Mouse (Mus musculus): ENCODE results near the gene Ing2. TPM values are rescaled to one million over a fixed set of nuclear protein-coding genes. Genes with fewer than 3 reads are reported as not detected.

Gene Ing2
- polyA plus RNA-seq (2014; fragmentation: Nextera tagmentation; extraction: Ambion mirVana), result 10.8 and 12.6 TPM in 2 replicates

DNA sequence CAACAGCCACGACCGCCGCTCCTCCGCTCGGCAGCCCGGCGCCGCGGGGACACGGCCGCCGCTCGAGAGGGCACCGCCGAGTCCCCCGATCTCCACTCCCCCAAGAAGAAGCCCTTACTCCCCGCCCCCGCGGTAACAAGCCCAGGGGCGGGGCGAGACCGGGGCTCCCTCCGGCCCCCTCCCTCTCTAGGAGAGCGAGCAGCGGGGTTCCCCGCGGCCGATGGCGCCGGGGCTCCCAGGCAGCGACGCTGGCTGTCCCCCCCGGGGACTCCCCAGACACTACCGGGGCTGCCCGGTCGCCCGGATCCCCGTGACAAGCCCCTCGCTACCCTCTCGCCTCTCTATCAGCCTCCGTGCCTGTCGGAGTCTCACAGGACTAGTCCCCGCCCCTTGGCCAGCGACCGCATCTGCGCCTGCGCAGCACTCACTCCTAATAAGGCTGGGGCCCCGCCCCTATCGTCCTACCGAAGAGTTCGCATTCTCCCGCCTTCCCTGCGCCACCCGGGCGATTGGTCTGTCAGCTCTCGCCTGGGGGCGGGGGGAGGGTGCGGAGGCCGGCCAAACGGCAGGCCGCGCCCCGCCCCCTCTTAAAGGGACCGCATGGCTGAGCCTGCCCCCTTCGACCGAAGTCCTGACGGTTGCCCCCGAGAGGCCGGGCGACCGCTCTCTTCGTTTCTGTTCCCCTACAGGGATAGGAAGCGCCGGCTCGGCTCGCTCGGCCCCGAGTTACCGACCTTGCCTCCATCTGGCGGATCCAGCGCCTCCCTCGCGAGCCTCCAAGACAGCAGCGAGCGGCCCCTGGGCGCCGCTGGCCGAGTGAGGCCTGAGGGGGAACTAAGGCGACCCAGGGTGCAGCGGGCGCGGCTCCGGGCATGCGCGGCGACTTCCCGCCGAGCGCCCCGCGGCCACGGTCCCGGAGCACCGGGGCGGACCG is at the start of gene Ing2:
Ing2 (minus strand) TSS at position 780 of the 934 bp plus-strand sequence.
- DNase-seq (ENCODE audit: low spot score), result peak; percentile 99
- peak; percentile 85 for ATAC-seq (replicated peaks; ENCODE audit: low FRiP score)
- no peaks in the 10 kb centered on the region for H3K27me3 ChIP-seq (replicated peaks; ENCODE audit: control insufficient read depth, insufficient read depth, low read length)
- H3K9me3 ChIP-seq (ENCODE audit: control insufficient read depth, low read length), result no peaks in the 10 kb centered on the region
- peaks cover 2% of the 10 kb centered on the region; the same call in 1 of the 2 replicates for H3K36me3 ChIP-seq (ENCODE audit: control insufficient read depth, insufficient read depth, low read length)
- peak within 1 kb of the TSS; percentile 94 for H3K27ac ChIP-seq (ENCODE audit: low read depth, low read length)
- H3K9ac ChIP-seq (ENCODE audit: low read depth, low read length), result peak within 1 kb of the TSS; percentile 80
- no peaks in the 10 kb centered on the region; the same call in 1 of the 2 replicates for H3K4me1 ChIP-seq (replicated peaks; ENCODE audit: control insufficient read depth, insufficient read depth, low read length)
- peak within 1 kb of the TSS; percentile 78 for H3K4me2 ChIP-seq
- H3K4me3 ChIP-seq (ENCODE audit: low read depth, low read length), result peak within 1 kb of the TSS; percentile 96
- WGBS, result under 1% methylated on average over 86 of the region's 106 CpGs

DNA sequence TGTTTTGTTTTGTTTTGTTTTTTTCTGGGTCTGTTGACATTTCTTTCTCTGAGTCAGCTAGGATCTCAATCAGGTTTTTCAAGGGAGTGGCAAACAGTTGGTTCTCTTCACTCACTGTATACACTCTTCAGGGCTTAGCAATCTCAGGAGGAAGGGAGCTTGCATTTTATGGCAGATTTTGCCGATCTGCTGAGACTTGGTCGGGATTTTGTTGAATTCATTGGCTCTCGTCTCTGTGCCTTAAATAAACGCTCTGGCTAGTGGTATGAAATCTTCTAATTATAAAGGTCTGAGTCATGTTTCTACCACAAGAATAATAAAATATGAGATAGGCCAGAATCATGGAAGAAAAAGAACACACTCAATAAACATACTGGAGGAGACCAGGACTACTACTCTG is 46.3 kb upstream of the Ing2 start:
- WGBS, result 74% methylated on average over 4 of the region's 4 CpGs
- no peak overlapping the region for H3K4me2 ChIP-seq
- H3K27me3 ChIP-seq (replicated peaks; ENCODE audit: control insufficient read depth, insufficient read depth, low read length), result no peaks in the 10 kb centered on the region
- H3K27ac ChIP-seq (ENCODE audit: low read depth, low read length), result no peak overlapping the region
- no peaks in the 10 kb centered on the region for H3K9me3 ChIP-seq (ENCODE audit: control insufficient read depth, low read length)
- no peaks in the 10 kb centered on the region for H3K36me3 ChIP-seq (ENCODE audit: control insufficient read depth, insufficient read depth, low read length)
- no peak overlapping the region for H3K4me3 ChIP-seq (ENCODE audit: low read depth, low read length)
- no peaks in the 10 kb centered on the region for H3K4me1 ChIP-seq (replicated peaks; ENCODE audit: control insufficient read depth, insufficient read depth, low read length)
- DNase-seq (ENCODE audit: low spot score), result no peak
- no peak for ATAC-seq (replicated peaks; ENCODE audit: low FRiP score)
- no peak overlapping the region for H3K9ac ChIP-seq (ENCODE audit: low read depth, low read length)

DNA sequence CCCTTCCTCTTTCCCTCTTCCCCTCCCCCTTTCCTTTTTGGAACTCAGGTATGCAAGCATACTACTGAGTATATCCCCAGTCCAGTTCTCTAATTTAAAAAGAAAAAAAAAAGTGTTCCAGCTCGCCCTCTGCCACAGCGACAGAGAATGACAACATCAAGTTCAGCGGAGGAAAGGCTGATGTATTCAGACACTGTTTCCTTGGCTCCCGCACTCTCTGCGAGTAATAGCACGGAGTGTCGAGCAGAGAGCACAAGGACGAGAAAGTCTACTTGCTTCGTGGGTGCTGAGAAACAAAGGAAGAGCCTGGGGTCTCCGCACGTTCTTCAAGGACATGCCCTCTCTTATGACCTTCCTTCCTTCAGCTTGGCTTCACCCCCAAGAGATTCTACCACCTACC is 43.3 kb upstream of the Ing2 start:
- Histone ChIP-seq H3K36me3 (ENCODE audit: control insufficient read depth, insufficient read depth, low read length) (no peaks in the 10 kb centered on the region), H3K4me1 (replicated peaks; ENCODE audit: control insufficient read depth, insufficient read depth, low read length) (no peaks in the 10 kb centered on the region), H3K4me2 (peak overlapping the region; percentile 35; the same call in 1 of the 2 replicates), H3K9ac (ENCODE audit: low read depth, low read length) (no peak overlapping the region), H3K27me3 (replicated peaks; ENCODE audit: control insufficient read depth, insufficient read depth, low read length) (no peaks in the 10 kb centered on the region), H3K27ac (ENCODE audit: low read depth, low read length) (no peak overlapping the region), H3K4me3 (ENCODE audit: low read depth, low read length) (no peak overlapping the region), H3K9me3 (ENCODE audit: control insufficient read depth, low read length) (no peaks in the 10 kb centered on the region)
- WGBS, result 18% methylated on average over 11 of the region's 11 CpGs
- no peak for DNase-seq (ENCODE audit: low spot score)
- ATAC-seq (replicated peaks; ENCODE audit: low FRiP score), result no peak

DNA sequence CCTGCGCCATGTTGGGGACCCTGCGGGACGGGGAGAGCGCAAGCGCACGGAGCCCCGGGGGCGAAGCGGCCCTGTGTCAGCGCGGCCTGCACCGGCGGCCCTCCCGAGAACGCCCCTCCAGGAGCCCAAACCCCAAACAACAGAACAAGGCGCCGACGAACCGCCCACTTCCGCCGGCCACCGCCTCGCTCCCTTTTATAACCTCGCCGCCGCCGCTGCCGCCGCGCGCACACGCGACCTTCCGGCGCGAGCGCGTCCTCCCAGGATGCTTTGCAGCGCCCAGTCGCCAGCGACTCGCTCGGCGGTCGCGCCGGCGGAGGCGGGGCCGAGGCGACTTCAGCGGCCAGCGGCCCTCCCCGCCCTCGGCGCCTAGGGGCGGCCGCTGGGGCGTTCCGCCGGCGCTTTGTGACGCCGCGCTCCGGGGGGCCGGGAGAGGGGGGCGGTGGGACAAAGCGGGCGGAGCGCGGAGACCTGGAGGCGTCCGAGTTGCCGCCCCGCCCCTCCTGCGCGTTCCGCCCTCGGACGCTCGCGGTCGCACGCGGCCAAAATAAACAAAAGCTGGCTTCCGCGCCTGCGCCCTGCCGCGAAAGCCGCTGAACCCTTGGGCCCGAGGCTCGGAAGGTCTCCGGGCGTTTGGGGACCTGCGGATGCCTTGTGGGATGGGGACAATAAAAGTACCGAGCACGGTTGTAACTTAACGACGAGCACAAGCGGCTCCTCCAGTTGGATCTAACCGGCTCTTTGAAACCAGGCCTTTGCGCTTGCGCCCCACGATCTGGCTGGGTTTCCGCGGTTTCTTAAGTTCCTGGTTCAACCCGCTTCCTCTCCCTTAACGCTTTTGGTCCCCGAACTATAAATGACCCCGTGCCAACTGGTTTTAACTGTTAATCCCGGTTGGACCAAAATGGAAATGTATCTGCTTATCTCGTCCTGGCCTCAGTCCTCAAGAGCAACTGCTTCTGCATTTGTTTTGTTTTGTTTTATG is 38.7 kb upstream of the Ing2 start, which contains the start of gene Cdkn2aip:
Cdkn2aip (minus strand) TSS at position 172 of the 985 bp plus-strand sequence.
- H3K9ac ChIP-seq (ENCODE audit: low read depth, low read length), result peak within 1 kb of the TSS; percentile 84

DNA sequence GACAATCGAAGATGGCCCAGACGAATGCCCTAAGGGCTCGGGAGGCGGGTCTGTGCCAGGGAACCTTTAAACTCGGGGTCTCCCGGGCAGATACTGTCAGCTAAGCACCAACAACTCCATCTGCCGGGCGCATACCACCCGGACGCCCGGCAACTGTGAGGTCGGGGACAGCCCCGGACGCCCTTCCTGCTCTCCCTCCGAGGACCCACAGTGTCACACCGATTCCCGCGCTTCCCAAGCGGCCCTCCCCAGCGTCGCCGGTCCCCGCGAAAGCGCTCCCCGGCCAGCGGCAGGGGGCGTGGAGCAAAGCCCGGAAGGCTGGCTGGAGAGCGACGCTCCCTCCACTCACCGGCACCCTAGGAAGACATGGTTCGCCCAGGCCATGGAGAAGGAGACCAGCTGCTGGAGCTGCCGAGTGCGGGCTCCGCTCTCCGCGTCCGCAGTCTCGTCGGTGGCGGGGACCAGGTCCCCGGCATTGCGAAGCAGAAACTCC is 37.9 kb upstream of the Ing2 start:
- H3K27ac ChIP-seq (ENCODE audit: low read depth, low read length), result peak overlapping the region; percentile 96
- H3K4me2 ChIP-seq, result peak overlapping the region; percentile 69
- peak overlapping the region; percentile 84 for H3K9ac ChIP-seq (ENCODE audit: low read depth, low read length)
- DNase-seq (ENCODE audit: low spot score) (peak; percentile 76), ATAC-seq (replicated peaks; ENCODE audit: low FRiP score) (peak; percentile 53)
- no peaks in the 10 kb centered on the region for H3K4me1 ChIP-seq (replicated peaks; ENCODE audit: control insufficient read depth, insufficient read depth, low read length)
- peaks cover 14% of the 10 kb centered on the region; the same call in 1 of the 2 replicates for H3K36me3 ChIP-seq (ENCODE audit: control insufficient read depth, insufficient read depth, low read length)
- H3K9me3 ChIP-seq (ENCODE audit: control insufficient read depth, low read length), result no peaks in the 10 kb centered on the region
- WGBS, result under 1% methylated on average over 44 of the region's 44 CpGs
- H3K4me3 ChIP-seq (ENCODE audit: low read depth, low read length), result peak overlapping the region; percentile 96
- no peaks in the 10 kb centered on the region for H3K27me3 ChIP-seq (replicated peaks; ENCODE audit: control insufficient read depth, insufficient read depth, low read length)

More for the DNA sequence above, 38.7 kb upstream of the Ing2 start, which contains the start of gene Cdkn2aip:
- Histone ChIP-seq H3K4me2 (peak within 1 kb of the TSS; percentile 80), H3K9me3 (ENCODE audit: control insufficient read depth, low read length) (no peaks in the 10 kb centered on the region), H3K4me1 (replicated peaks; ENCODE audit: control insufficient read depth, insufficient read depth, low read length) (no peaks in the 10 kb centered on the region), H3K27ac (ENCODE audit: low read depth, low read length) (peak within 1 kb of the TSS; percentile 96), H3K36me3 (ENCODE audit: control insufficient read depth, insufficient read depth, low read length) (peaks cover 13% of the 10 kb centered on the region; the same call in 1 of the 2 replicates), H3K27me3 (replicated peaks; ENCODE audit: control insufficient read depth, insufficient read depth, low read length) (no peaks in the 10 kb centered on the region), H3K4me3 (ENCODE audit: low read depth, low read length) (peak within 1 kb of the TSS; percentile 96)
- ATAC-seq (replicated peaks; ENCODE audit: low FRiP score) (peak; percentile 90), DNase-seq (ENCODE audit: low spot score) (peak; percentile 96)
- under 1% methylated on average over 104 of the region's 114 CpGs for WGBS

DNA sequence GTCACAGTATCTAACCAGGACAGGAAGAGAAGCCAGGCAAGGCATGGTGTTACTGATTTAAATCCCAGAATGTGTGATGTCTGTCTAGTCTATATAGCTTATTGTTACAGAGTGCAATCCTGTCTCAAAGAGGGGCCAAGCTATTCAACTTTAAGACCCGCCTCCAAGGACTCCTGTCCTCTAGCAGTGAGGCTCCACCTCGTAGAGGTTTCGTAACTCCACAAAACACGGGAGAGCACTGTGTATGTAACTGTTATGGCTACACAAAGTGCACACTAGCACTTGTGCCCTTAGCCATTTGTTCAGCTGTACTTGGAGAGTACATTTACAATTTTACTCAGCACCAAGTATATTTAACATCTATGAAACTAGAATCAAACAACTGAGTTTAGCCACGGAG is 32.8 kb upstream of the Ing2 start:
- Histone ChIP-seq H3K4me2 (no peak overlapping the region), H3K36me3 (ENCODE audit: control insufficient read depth, insufficient read depth, low read length) (peaks cover 22% of the 10 kb centered on the region; the same call in 1 of the 2 replicates), H3K27me3 (replicated peaks; ENCODE audit: control insufficient read depth, insufficient read depth, low read length) (no peaks in the 10 kb centered on the region), H3K9ac (ENCODE audit: low read depth, low read length) (no peak overlapping the region), H3K4me1 (replicated peaks; ENCODE audit: control insufficient read depth, insufficient read depth, low read length) (no peaks in the 10 kb centered on the region; the same call in 1 of the 2 replicates), H3K27ac (ENCODE audit: low read depth, low read length) (no peak overlapping the region), H3K9me3 (ENCODE audit: control insufficient read depth, low read length) (no peaks in the 10 kb centered on the region), H3K4me3 (ENCODE audit: low read depth, low read length) (no peak overlapping the region)
- ATAC-seq (replicated peaks; ENCODE audit: low FRiP score) (no peak), DNase-seq (ENCODE audit: low spot score) (no peak)
- 79% methylated on average over 5 of the region's 5 CpGs for WGBS

DNA sequence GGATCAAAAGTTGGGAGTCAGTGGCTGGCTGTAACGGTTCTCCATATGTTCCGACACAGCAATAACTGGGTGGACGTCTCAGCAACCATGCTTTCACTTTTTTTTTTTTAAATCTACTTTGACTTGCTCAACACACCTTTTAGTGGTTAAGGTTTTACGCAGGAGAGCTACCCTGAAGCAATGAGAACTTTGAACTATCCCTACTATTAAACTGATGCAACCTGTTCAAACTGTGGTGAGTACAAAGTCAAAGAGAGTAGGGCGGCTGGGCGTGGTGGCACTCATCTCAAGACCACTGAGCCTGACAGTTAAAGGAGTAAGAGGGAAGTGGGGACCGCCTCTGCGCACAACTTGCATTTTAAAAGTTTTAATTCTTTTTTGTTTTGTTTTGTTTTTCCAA is 31.4 kb upstream of the Ing2 start:
- H3K27me3 ChIP-seq (replicated peaks; ENCODE audit: control insufficient read depth, insufficient read depth, low read length), result no peaks in the 10 kb centered on the region
- DNase-seq (ENCODE audit: low spot score) (no peak), ATAC-seq (replicated peaks; ENCODE audit: low FRiP score) (peak; percentile 47; the same call in 1 of the 2 replicates)
- 82% methylated on average over 8 of the region's 8 CpGs for WGBS
- H3K4me1 ChIP-seq (replicated peaks; ENCODE audit: control insufficient read depth, insufficient read depth, low read length), result no peaks in the 10 kb centered on the region; the same call in 1 of the 2 replicates
- no peak overlapping the region for H3K4me3 ChIP-seq (ENCODE audit: low read depth, low read length)
- peak overlapping the region; percentile 14; the same call in 1 of the 2 replicates for H3K4me2 ChIP-seq
- no peak overlapping the region for H3K9ac ChIP-seq (ENCODE audit: low read depth, low read length)
- H3K27ac ChIP-seq (ENCODE audit: low read depth, low read length), result peak overlapping the region; percentile 59; the same call in 1 of the 2 replicates
- H3K36me3 ChIP-seq (ENCODE audit: control insufficient read depth, insufficient read depth, low read length), result peaks cover 21% of the 10 kb centered on the region; the same call in 1 of the 2 replicates
- no peaks in the 10 kb centered on the region for H3K9me3 ChIP-seq (ENCODE audit: control insufficient read depth, low read length)

DNA sequence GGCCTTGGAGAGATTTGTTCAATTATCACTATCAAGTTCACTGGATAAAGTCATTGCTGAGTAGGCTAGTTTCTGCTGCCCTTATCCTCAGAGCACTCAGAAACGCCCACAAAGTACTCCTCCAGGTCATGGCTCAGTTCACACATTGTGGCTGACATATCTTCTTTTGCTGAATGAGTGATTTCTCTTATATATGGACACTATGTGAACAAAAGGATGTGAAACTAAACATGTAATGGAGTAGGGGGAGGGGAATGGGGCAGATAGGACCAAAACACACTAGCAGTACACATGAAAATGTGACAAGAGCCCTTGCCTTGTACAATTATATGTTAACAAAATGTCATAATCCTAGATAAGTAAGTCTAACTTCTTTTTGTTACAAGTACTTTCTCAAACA is 27.0 kb upstream of the Ing2 start:
- no peak overlapping the region for H3K9ac ChIP-seq (ENCODE audit: low read depth, low read length)
- peaks cover 3% of the 10 kb centered on the region; the same call in 1 of the 2 replicates for H3K36me3 ChIP-seq (ENCODE audit: control insufficient read depth, insufficient read depth, low read length)
- 56% methylated on average over 1 of the region's 1 CpGs for WGBS
- no peaks in the 10 kb centered on the region for H3K9me3 ChIP-seq (ENCODE audit: control insufficient read depth, low read length)
- no peaks in the 10 kb centered on the region for H3K4me1 ChIP-seq (replicated peaks; ENCODE audit: control insufficient read depth, insufficient read depth, low read length)
- DNase-seq (ENCODE audit: low spot score) (no peak), ATAC-seq (replicated peaks; ENCODE audit: low FRiP score) (no peak)
- H3K27me3 ChIP-seq (replicated peaks; ENCODE audit: control insufficient read depth, insufficient read depth, low read length), result no peaks in the 10 kb centered on the region
- H3K4me2 ChIP-seq, result no peak overlapping the region
- H3K4me3 ChIP-seq (ENCODE audit: low read depth, low read length), result no peak overlapping the region
- H3K27ac ChIP-seq (ENCODE audit: low read depth, low read length), result no peak overlapping the region
